Mouse (Mus musculus): ENCODE data around the gene Hist1h4m. TPM values are rescaled to one million over a fixed set of nuclear protein-coding genes. Genes with fewer than 3 reads are reported as not detected.

The Hist1h4m gene
- total RNA-seq, 2 experiments from 2014 or later: 200 to 276 TPM

- TF ChIP-seq CTCF (IDR thresholded peaks at IDR 0.05): no peak
- no peak for DNase-seq (ENCODE audit: extremely low spot score in 1 of 2, low spot score in 2 of 2)
- intact Hi-C loops (cut with DNase I): no loop called here
- no peak overlapping the region for H3K4me3 ChIP-seq
- H3K27ac ChIP-seq: no peak overlapping the region
These were observed 50.1 kb downstream of the Hist1h4m start for GRCm38 (mm10) chr13:21861608-21862007.

Small RNAs within 50 kb of the gene (microRNA-seq; reads per million reads assigned to microRNA genes)
- 0 reads per million in 2 experiments for gene Gm19658
- gene Gm44346: 0 reads per million in 2 experiments
- gene Gm44466: 0 reads per million in 2 experiments

Other genes starting within 250 kb of the Hist1h4m start
- gene Olfr1364, start 230.0 kb upstream of the Hist1h4m start, total RNA-seq (2021): not detected
- gene Olfr1362, start 197.7 kb upstream of the Hist1h4m start, total RNA-seq (2021): not detected
- not detected for gene Olfr11, start 169.2 kb upstream of the Hist1h4m start, total RNA-seq (2021)
- not detected for gene Olfr1361, start 148.4 kb upstream of the Hist1h4m start, total RNA-seq (2021)
- gene Olfr1360, start 134.3 kb upstream of the Hist1h4m start, total RNA-seq (2021): not detected
- not detected for gene Olfr1359, start 113.6 kb upstream of the Hist1h4m start, total RNA-seq (2021)
- gene Hist1h2bl, start 95.6 kb upstream of the Hist1h4m start, total RNA-seq (2021): 10 to 100 TPM; 23.7 to 28.5 TPM
- 10 to 100 TPM; 25.4 to 32.6 TPM for gene Hist1h2ai, start 95.3 kb upstream of the Hist1h4m start, total RNA-seq (2021)
- gene Hist1h3h, start 94.1 kb upstream of the Hist1h4m start, total RNA-seq (2021): 10 to 100 TPM; 54.6 to 74.2 TPM
- 1 to 10 TPM; 4.8 to 5.4 TPM for gene Hist1h2bm, start 89.7 kb upstream of the Hist1h4m start, total RNA-seq (2021)
- 10 to 100 TPM; 13.9 to 19.4 TPM for gene Hist1h4j, start 76.7 kb upstream of the Hist1h4m start, total RNA-seq (2021)
- 100 to 1,000 TPM; 316 to 377 TPM for gene Hist1h4k, start 61.2 kb upstream of the Hist1h4m start, total RNA-seq (2021)
- gene Hist1h2ak, start 57.9 kb upstream of the Hist1h4m start, total RNA-seq (2021): 10 to 100 TPM; 13.2 to 13.5 TPM
- 1 to 10 TPM; 8.3 TPM for gene Hist1h2bn, start 57.6 kb upstream of the Hist1h4m start, total RNA-seq (2021)
- 1 to 10 TPM; 6.7 to 8.3 TPM for gene Hist1h1b, start 31.1 kb upstream of the Hist1h4m start, total RNA-seq (2021)
- gene Hist1h3i, start 28.4 kb upstream of the Hist1h4m start, total RNA-seq (2021): 10 to 100 TPM; 49.9 to 62.3 TPM
- 1 to 10 TPM in 1 of 2 experiments, not detected in 1; 2.7 TPM for gene Hist1h2an, start 24.5 kb upstream of the Hist1h4m start, total RNA-seq (2021)
- gene Hist1h2bp, start 24.3 kb upstream of the Hist1h4m start, total RNA-seq (2021): 1 to 10 TPM; 1.3 to 5.5 TPM
- 10 to 100 TPM; 27.3 to 38.5 TPM for gene Hist1h2bq, start 1.5 kb upstream of the Hist1h4m start, total RNA-seq (2021)
- gene Hist1h2ao, start 1.3 kb upstream of the Hist1h4m start, total RNA-seq (2021): 10 to 100 TPM; 11.2 to 25.1 TPM
- gene Hist1h4n, start 20.4 kb downstream of the Hist1h4m start, total RNA-seq (2021): 10 to 100 TPM; 18.7 to 21.6 TPM
- 10 to 100 TPM; 11.2 to 16.1 TPM for gene Hist1h2ap, start 21.8 kb downstream of the Hist1h4m start, total RNA-seq (2021)
- gene Hist1h2br, start 22.0 kb downstream of the Hist1h4m start, total RNA-seq (2021): 10 to 100 TPM; 27.0 to 39.1 TPM
- 1 to 10 TPM; 3.8 to 3.9 TPM for gene Zfp184, start 133.3 kb downstream of the Hist1h4m start, total RNA-seq (2021)
- not detected for gene Pom121l2, start 169.4 kb downstream of the Hist1h4m start, total RNA-seq (2021)
- gene Prss16, start 198.0 kb downstream of the Hist1h4m start, total RNA-seq (2021): 1 to 10 TPM in 1 of 2 experiments, under 1 TPM in 1; 0.57 to 1.1 TPM
- 10 to 100 TPM; 18.8 to 25.6 TPM for gene Hist1h2ah, start 223.8 kb downstream of the Hist1h4m start, total RNA-seq (2021)
- gene Hist1h2bk, start 224.1 kb downstream of the Hist1h4m start, total RNA-seq (2021): 10 to 100 TPM; 12.2 to 13.5 TPM
- gene Hist1h4i, start 229.6 kb downstream of the Hist1h4m start, total RNA-seq (2021): 10 to 100 TPM; 58.2 to 75.2 TPM
- 1 to 10 TPM; 8.1 to 9.2 TPM for gene Hist1h2ag, start 231.2 kb downstream of the Hist1h4m start, total RNA-seq (2021)
- gene Hist1h2bj, start 231.5 kb downstream of the Hist1h4m start, total RNA-seq (2021): 10 to 100 TPM in 1 of 2 experiments, 1 to 10 TPM in 1; 9.4 to 12.9 TPM

Measured in left cerebral cortex, adult 2 months (tissue).